Mouse (Mus musculus) central nervous system, embryonic 11.5 days (tissue): Measurements from ENCODE around the gene Sparc. TPM values are rescaled to one million over a fixed set of nuclear protein-coding genes. Genes with fewer than 3 reads are reported as not detected.

Experiments used
- polyA plus RNA-seq: library from polyadenylated mRNA; depleted of rRNA; stranded (reverse); fragments of >200 nt; gene quantifications from 2 replicates; pipeline ENCODE4 v1.2.3, GENCODE M21; 2012; rRNA removed

Gene Sparc
- 399 and 502 TPM in 2 replicates for polyA plus RNA-seq

DNA sequence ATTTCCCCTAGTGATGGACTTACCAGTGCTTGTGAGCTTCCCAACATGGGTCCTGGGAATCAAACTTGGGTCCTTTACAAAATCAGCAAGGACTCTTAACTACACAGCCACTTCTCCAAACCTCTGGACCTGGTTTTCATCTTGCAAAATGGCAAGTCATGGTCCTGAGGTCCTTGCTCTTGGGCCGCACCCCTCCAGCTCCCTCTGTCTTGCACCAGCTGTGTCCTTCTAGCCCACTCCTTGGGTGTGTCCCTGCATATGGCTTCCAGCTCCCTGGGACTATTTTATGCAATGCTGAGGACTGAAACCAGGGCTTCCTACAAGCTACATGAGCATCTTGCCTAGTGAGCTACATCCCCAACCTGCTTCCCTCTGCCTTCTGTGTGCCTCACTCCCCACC lies at the start of gene Sparc:
Gene Sparc (minus strand): TSS at position 206 of the 400 bp plus-strand sequence.

DNA sequence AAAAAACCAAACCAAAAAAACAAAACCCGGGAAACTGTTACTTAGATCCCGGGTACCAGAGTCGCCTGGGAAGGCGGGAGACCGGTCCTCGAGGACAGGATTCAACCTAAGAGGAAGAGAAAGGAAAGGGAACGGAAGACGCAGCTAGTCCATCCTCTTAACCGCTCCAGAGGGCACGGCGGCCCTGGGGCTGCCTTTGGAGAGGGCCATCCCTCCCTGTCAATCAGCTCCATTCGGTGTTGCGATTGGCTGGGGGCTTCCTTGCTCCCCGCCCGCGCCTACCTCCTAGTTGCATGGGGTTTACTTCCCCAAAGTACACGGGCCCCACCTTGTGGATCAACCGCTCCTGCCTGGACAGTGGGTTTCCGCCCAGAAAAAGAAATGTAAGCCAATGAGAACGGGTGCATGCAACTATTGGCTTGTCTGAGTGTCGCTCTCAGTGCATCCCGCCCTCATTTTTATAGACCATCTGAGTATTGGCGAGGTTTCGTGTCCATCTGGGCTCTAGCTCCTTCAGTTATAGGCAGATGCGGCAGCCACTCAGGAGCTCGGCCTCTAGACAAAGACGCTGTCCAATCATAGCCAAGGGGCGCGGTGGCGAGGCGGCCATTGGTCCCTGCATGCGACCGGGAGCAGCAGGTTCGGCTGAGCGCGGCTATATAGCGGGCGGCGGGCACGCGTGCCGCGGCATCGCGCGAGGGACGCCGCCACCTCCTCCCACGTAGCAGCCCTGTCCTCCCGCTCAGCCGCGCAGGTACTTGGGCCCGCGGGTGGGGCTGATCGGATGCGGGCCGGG lies 46.3 kb upstream of the Sparc start, which contains the start of gene G3bp1:
Gene G3bp1 (plus strand): TSS at position 638 of the 796 bp plus-strand sequence.

DNA sequence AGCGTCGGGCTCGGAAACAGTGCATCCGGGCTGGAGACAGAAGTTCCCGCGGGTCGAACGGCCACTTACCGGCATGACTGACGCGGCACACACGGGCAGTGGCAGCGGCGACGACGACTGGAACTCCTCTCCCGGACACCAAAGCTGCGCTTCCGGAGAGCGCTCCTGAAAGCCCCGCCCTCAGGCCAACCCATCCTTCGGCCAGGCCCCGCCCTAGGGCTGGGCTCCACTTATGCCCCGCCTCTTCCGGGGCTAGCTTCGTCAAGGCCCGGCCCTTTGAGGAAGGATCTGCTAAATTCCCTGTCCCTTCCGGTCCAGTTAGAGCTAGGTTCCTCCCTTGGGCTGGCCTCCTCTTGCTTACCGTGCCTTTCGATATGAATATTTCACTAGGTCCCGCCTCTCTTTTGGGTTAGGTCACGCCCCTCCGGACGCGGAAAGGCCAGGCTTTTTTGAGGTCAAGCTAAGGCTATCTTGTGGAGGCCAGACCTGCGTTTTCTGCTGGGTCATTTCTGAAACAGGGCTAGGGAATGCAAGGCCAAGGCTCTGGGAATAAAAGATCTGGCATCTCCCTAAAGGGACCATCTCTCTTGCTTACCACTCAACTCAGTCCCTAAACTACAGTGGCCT lies 38.1 kb upstream of the Sparc start, which contains the start of gene Atox1:
Gene Atox1 (minus strand): TSS at position 221 of the 627 bp plus-strand sequence.

Other genes starting within 250 kb of the Sparc start
- 0.56 and 0.58 TPM in 2 replicates for gene Slc36a2, start 238.1 kb downstream of the Sparc start, polyA plus RNA-seq
- gene Slc36a1, start 218.8 kb downstream of the Sparc start, polyA plus RNA-seq = 6.5 and 10.7 TPM in 2 replicates
- gene Fat2, start 86.6 kb downstream of the Sparc start, polyA plus RNA-seq = 0.02 and 0.10 TPM in 2 replicates
- gene Atox1, start 38.1 kb upstream of the Sparc start, polyA plus RNA-seq = 99.8 and 165 TPM in 2 replicates
- gene G3bp1, start 46.5 kb upstream of the Sparc start, polyA plus RNA-seq = 103 and 111 TPM in 2 replicates
- gene Glra1, start 185.0 kb upstream of the Sparc start, polyA plus RNA-seq = 0.16 and 2.9 TPM in 2 replicates